ENCODE assay signal across 20 mouse cellular contexts in genomic region chr13:83444277-83444676, GRCm38 (mm10).
"Had no signal": no experiment of that assay in that cellular context is flagged by ENCODE, and none has a peak within 500 bp of the region (broad histone marks: within the 10 kb centered on the region; RNA-seq: fewer than 3 reads in every experiment).

No protein-coding gene starts in this region.

- H3K27me3 ChIP-seq: lung, embryonic 15.5 days; midbrain, embryonic 12.5 days; neural tube, embryonic 13.5 days; neural tube, embryonic 15.5 days had no signal

- H3K4me3 ChIP-seq: lung, embryonic 15.5 days; midbrain, embryonic 10.5 days; midbrain, embryonic 12.5 days; myocyte; neural tube, embryonic 13.5 days; neural tube, embryonic 15.5 days had no signal

- H3K9me3 ChIP-seq: lung, embryonic 15.5 days; midbrain, embryonic 10.5 days; midbrain, embryonic 12.5 days; neural tube, embryonic 13.5 days; neural tube, embryonic 15.5 days had no signal

- H3K27ac ChIP-seq: lung, embryonic 15.5 days; midbrain, embryonic 10.5 days; midbrain, embryonic 12.5 days; neural tube, embryonic 13.5 days; neural tube, embryonic 15.5 days had no signal

- ATAC-seq: liver, postnatal 0 days; lung, postnatal 0 days; midbrain, embryonic 16.5 days had no signal

- H3K4me1 ChIP-seq: lung, embryonic 15.5 days; midbrain, embryonic 10.5 days; midbrain, embryonic 12.5 days; neural tube, embryonic 13.5 days; neural tube, embryonic 15.5 days had no signal

- DNase-seq: liver, postnatal 0 days; lung, adult 2 months; lung, postnatal 4 days; midbrain, embryonic 14.5 days; retina, postnatal 1 day; right cerebral cortex, adult 18-20 months; right cerebral cortex, postnatal 25 days; right cerebral cortex, postnatal 4 days; spleen, adult 18-20 months; thymus, adult 18-20 months; thymus, postnatal 14 days; thymus, postnatal 36 days had no signal

- H3K4me2 ChIP-seq: lung, embryonic 15.5 days; midbrain, embryonic 12.5 days; neural tube, embryonic 13.5 days; neural tube, embryonic 15.5 days had no signal

- H3K9ac ChIP-seq: liver, postnatal 0 days; lung, embryonic 15.5 days; midbrain, embryonic 12.5 days; neural tube, embryonic 13.5 days; neural tube, embryonic 15.5 days had no signal

- H3K36me3 ChIP-seq: lung, embryonic 15.5 days; midbrain, embryonic 10.5 days; midbrain, embryonic 12.5 days; neural tube, embryonic 13.5 days; neural tube, embryonic 15.5 days had no signal
